Mouse (Mus musculus) G1E (cell line): ENCODE results near the gene Allc. TPM values are rescaled to one million over a fixed set of nuclear protein-coding genes. Genes with fewer than 3 reads are reported as not detected.

Experiments used
- ATAC-seq: 2 replicates; pipeline ENCODE4 v1.8.0; 2016; ENCODE audit warnings: mild to moderate bottlenecking; ENCODE audit not compliant: insufficient number of reproducible peaks, poor library complexity, low FRiP score, severe bottlenecking; ENCODE audit errors: extremely low read depth
- DNase-seq: peaks from one replicate; pipeline ENCODE4 v3.0.0; 2012; ENCODE audit warnings: low spot score
- H3K27me3 ChIP-seq: 2 replicates; pipeline ENCODE4 v1.6.1; 2012; ENCODE audit warnings: mild to moderate bottlenecking, low read length, inconsistent platforms; ENCODE audit not compliant: insufficient read depth
- H3K36me3 ChIP-seq: replicated peaks from 2 replicates; pipeline ENCODE3; 2012; ENCODE audit warnings: mild to moderate bottlenecking, inconsistent platforms
- H3K4me1 ChIP-seq: 2 replicates; pipeline ENCODE4 v1.6.1; 2012; ENCODE audit warnings: low read depth, low read length, inconsistent platforms, mixed read lengths; ENCODE audit not compliant: insufficient read depth
- H3K4me3 ChIP-seq: 2 replicates; pipeline ENCODE4 v1.5.1; 2012; ENCODE audit warnings: low read depth, mild to moderate bottlenecking, inconsistent platforms, low read length, moderate library complexity, mixed read lengths
- H3K9me3 ChIP-seq: replicated peaks from 2 replicates; pipeline ENCODE4 v1.6.1; 2012; ENCODE audit warnings: inconsistent platforms
- CTCF ChIP-seq: IDR thresholded peaks from 2 replicates; pipeline ENCODE4 v1.5.1; 2012; ENCODE audit warnings: low read depth, low read length, inconsistent platforms, mixed read lengths
- GATA1 ChIP-seq: IDR thresholded peaks from 2 replicates; pipeline ENCODE4 v1.6.1; 2012; ENCODE audit warnings: borderline replicate concordance, low read length, inconsistent platforms, mixed read lengths
- GATA2 ChIP-seq: IDR thresholded peaks from 2 replicates; pipeline ENCODE4 v1.6.1; 2012; ENCODE audit warnings: low read depth, low read length, inconsistent platforms, borderline replicate concordance
- POLR2AphosphoS5 ChIP-seq: IDR thresholded peaks from 2 replicates; pipeline ENCODE4 v1.6.1; 2012; ENCODE audit warnings: low read depth, low read length, inconsistent platforms; ENCODE audit not compliant: insufficient replicate concordance
- TAL1 ChIP-seq: conservative IDR thresholded peaks from 2 replicates; pipeline ENCODE4 v1.6.1; 2012; ENCODE audit warnings: low read depth, low read length, inconsistent platforms, mixed read lengths
- polyA plus RNA-seq: library from polyadenylated mRNA; stranded (reverse); fragments of >175 nt; gene quantifications from 2 replicates; pipeline ENCODE4 v1.2.3, GENCODE M21; 2012
- total RNA-seq, 2 experiments: library from RNA; stranded (forward) in 1 of 2; stranded (reverse) in 1 of 2; fragments of 200-1000 nt in 1 of 2; fragments of >200 nt in 1 of 2; fragmentation: Nextera tagmentation in 1 of 2; gene quantifications; 2 replicates each; pipeline ENCODE4 v1.2.3; 2014 to 2017

The Allc gene
- total and polyA plus RNA-seq, 3 experiments: 0.05 TPM; not detected in 2

GRCm38 (mm10) chr12:28590428-28590827 is 8.1 kb upstream of the Allc start:
- no peak for DNase-seq
- H3K36me3 ChIP-seq: no peaks in the 10 kb centered on the region
- H3K4me1 ChIP-seq: no peaks in the 10 kb centered on the region; the same call in 1 of the 2 replicates
- TF ChIP-seq GATA1: no peak
- no peak for TF ChIP-seq GATA2
- TF ChIP-seq CTCF: no peak
- TF ChIP-seq TAL1: no peak
- TF ChIP-seq POLR2AphosphoS5: no peak
- H3K27me3 ChIP-seq: no peaks in the 10 kb centered on the region
- no peaks in the 10 kb centered on the region for H3K9me3 ChIP-seq
- H3K4me3 ChIP-seq: no peak overlapping the region
- no peak for ATAC-seq

- DNase-seq: peak; percentile 63
Measured at GRCm38 (mm10) chr12:28589090-28589868, 7.0 kb upstream of the Allc start.

GRCm38 (mm10) chr12:28587949-28588348 is 5.6 kb upstream of the Allc start:
- ATAC-seq (no peak), DNase-seq (no peak)
- TF ChIP-seq TAL1 (no peak), GATA2 (no peak), POLR2AphosphoS5 (no peak), CTCF (no peak)
- Histone ChIP-seq H3K9me3 (no peaks in the 10 kb centered on the region), H3K36me3 (no peaks in the 10 kb centered on the region), H3K4me3 (no peak overlapping the region), H3K27me3 (no peaks in the 10 kb centered on the region), H3K4me1 (no peaks in the 10 kb centered on the region)

More at GRCm38 (mm10) chr12:28589090-28589868, 7.0 kb upstream of the Allc start:
- peak; percentile 32; the same call in 1 of the 2 replicates for TF ChIP-seq CTCF
- TF ChIP-seq GATA2: no peak
- Histone ChIP-seq H3K4me3 (no peak overlapping the region; the same call in 1 of the 2 replicates), H3K27me3 (no peaks in the 10 kb centered on the region), H3K36me3 (no peaks in the 10 kb centered on the region), H3K9me3 (no peaks in the 10 kb centered on the region), H3K4me1 (no peaks in the 10 kb centered on the region)
- ATAC-seq: peak; percentile 86

GRCm38 (mm10) chr12:28584036-28584435 is 1.7 kb upstream of the Allc start:
- DNase-seq (no peak), ATAC-seq (no peak)
- TF ChIP-seq GATA1 (no peak), POLR2AphosphoS5 (no peak), GATA2 (no peak), CTCF (no peak), TAL1 (no peak)
- H3K36me3 ChIP-seq: no peaks in the 10 kb centered on the region
- H3K4me1 ChIP-seq: no peaks in the 10 kb centered on the region
- H3K4me3 ChIP-seq: no peak overlapping the region
- no peaks in the 10 kb centered on the region for H3K27me3 ChIP-seq
- H3K9me3 ChIP-seq: no peaks in the 10 kb centered on the region

- Histone ChIP-seq H3K4me1 (no peaks in the 10 kb centered on the region; the same call in 1 of the 2 replicates), H3K4me3 (no peak overlapping the region), H3K27me3 (no peaks in the 10 kb centered on the region), H3K36me3 (no peaks in the 10 kb centered on the region), H3K9me3 (no peaks in the 10 kb centered on the region)
- DNase-seq: no peak
- no peak for ATAC-seq
- TF ChIP-seq CTCF: 0 out of 2 replicates have a peak, but pooled peaks have one; percentile 66
- TF ChIP-seq GATA2: no peak
- TF ChIP-seq GATA1: no peak
Measured at GRCm38 (mm10) chr12:28579132-28579531, 3.2 kb downstream of the Allc start.

- H3K4me3 ChIP-seq: no peak overlapping the region
- H3K4me1 ChIP-seq: no peaks in the 10 kb centered on the region; the same call in 1 of the 2 replicates
- H3K36me3 ChIP-seq: no peaks in the 10 kb centered on the region
- DNase-seq (no peak), ATAC-seq (peak; percentile 30; the same call in 1 of the 2 replicates)
- H3K9me3 ChIP-seq: peaks cover 6% of the 10 kb centered on the region
- no peaks in the 10 kb centered on the region for H3K27me3 ChIP-seq
- TF ChIP-seq TAL1 (peak; percentile 23; the same call in 1 of the 2 replicates), GATA1 (no peak)
Measured at GRCm38 (mm10) chr12:28578147-28578546, 4.2 kb downstream of the Allc start.

- no peaks in the 10 kb centered on the region for H3K27me3 ChIP-seq
- TF ChIP-seq TAL1 (no peak), GATA2 (no peak), CTCF (no peak), POLR2AphosphoS5 (no peak), GATA1 (no peak)
- DNase-seq: no peak
Measured at GRCm38 (mm10) chr12:28575366-28576070, 6.8 kb downstream of the Allc start.

More at GRCm38 (mm10) chr12:28575366-28576070, 6.8 kb downstream of the Allc start:
- H3K9me3 ChIP-seq: peaks cover 9% of the 10 kb centered on the region
- ATAC-seq: no peak
- peaks cover 3% of the 10 kb centered on the region for H3K4me1 ChIP-seq
- no peak overlapping the region for H3K4me3 ChIP-seq
- H3K36me3 ChIP-seq: no peaks in the 10 kb centered on the region
